Mouse (Mus musculus): ENCODE data around the gene Mstn.

- TF ChIP-seq POLR2A (IDR thresholded peaks at IDR 0.05; ENCODE audit: borderline replicate concordance, control insufficient read depth, low read depth, low read length), result no peak
- TF ChIP-seq CTCF (IDR thresholded peaks at IDR 0.05; ENCODE audit: control insufficient read depth, insufficient read depth, low read length), result no peak
Observed at GRCm38 (mm10) chr1:53085991-53086390, 24.6 kb downstream of the Mstn start.

Data from bone marrow, adult 2 months (tissue).